Mouse (Mus musculus): ENCODE measurements around the gene Grap. TPM values are rescaled to one million over a fixed set of nuclear protein-coding genes. Genes with fewer than 3 reads are reported as not detected.

Grap gene
- polyA plus RNA-seq, 2 experiments: 1.6 to 2.1 TPM

- WGBS (ENCODE audit: insufficient replicate concordance): 65% methylated on average over 2 of the region's 2 CpGs
- DNase-seq (ENCODE audit: low read depth in 3 of 3, low spot score in 3 of 3): no peak
- Histone ChIP-seq H3K9me3 (ENCODE audit: control insufficient read depth, low read length) (no peaks in the 10 kb centered on the region), H3K27me3 (ENCODE audit: control insufficient read depth, insufficient read depth, low read length) (no peaks in the 10 kb centered on the region), H3K4me2 (ENCODE audit: low read depth) (no peak overlapping the region), H3K4me3 (ENCODE audit: insufficient read depth in 1 of 2, low read depth in 2 of 2, low read length in 2 of 2) (no peak overlapping the region), H3K4me1 (replicated peaks; ENCODE audit: control insufficient read depth in 2 of 2, insufficient read depth in 2 of 2, low read length in 1 of 2) (no peaks in the 10 kb centered on the region), H3K9ac (replicated peaks) (no peak overlapping the region), H3K36me3 (replicated peaks; ENCODE audit: control insufficient read depth, insufficient read depth, low read depth) (no peaks in the 10 kb centered on the region), H3K27ac (no peak overlapping the region)
- no peak for ATAC-seq (ENCODE audit: insufficient read depth)
- no peak for TF ChIP-seq EP300 (IDR thresholded peaks at IDR 0.05; ENCODE audit: low read depth)
- TF ChIP-seq CTCF (IDR thresholded peaks at IDR 0.05; ENCODE audit: low read depth): no peak
Measured at GRCm38 (mm10) chr11:61657432-61657831, 4.4 kb downstream of the Grap start.

- Histone ChIP-seq H3K27ac (no peak overlapping the region), H3K4me3 (ENCODE audit: insufficient read depth in 1 of 2, low read depth in 2 of 2, low read length in 2 of 2) (no peak overlapping the region), H3K36me3 (replicated peaks; ENCODE audit: control insufficient read depth, insufficient read depth, low read depth) (no peaks in the 10 kb centered on the region), H3K4me1 (replicated peaks; ENCODE audit: control insufficient read depth in 2 of 2, insufficient read depth in 2 of 2, low read length in 1 of 2) (no peaks in the 10 kb centered on the region), H3K9me3 (ENCODE audit: control insufficient read depth, low read length) (no peaks in the 10 kb centered on the region), H3K4me2 (ENCODE audit: low read depth) (no peak overlapping the region), H3K27me3 (ENCODE audit: control insufficient read depth, insufficient read depth, low read length) (no peaks in the 10 kb centered on the region), H3K9ac (replicated peaks) (no peak overlapping the region)
- ATAC-seq (ENCODE audit: insufficient read depth) (no peak), DNase-seq (ENCODE audit: low read depth in 3 of 3, low spot score in 3 of 3) (no peak)
- TF ChIP-seq CTCF (IDR thresholded peaks at IDR 0.05; ENCODE audit: low read depth): no peak
- no peak for TF ChIP-seq EP300 (IDR thresholded peaks at IDR 0.05; ENCODE audit: low read depth)
- 78% methylated on average over 3 of the region's 3 CpGs for WGBS (ENCODE audit: insufficient replicate concordance)
Measured at GRCm38 (mm10) chr11:61658360-61658922, 5.4 kb downstream of the Grap start.

DNA sequence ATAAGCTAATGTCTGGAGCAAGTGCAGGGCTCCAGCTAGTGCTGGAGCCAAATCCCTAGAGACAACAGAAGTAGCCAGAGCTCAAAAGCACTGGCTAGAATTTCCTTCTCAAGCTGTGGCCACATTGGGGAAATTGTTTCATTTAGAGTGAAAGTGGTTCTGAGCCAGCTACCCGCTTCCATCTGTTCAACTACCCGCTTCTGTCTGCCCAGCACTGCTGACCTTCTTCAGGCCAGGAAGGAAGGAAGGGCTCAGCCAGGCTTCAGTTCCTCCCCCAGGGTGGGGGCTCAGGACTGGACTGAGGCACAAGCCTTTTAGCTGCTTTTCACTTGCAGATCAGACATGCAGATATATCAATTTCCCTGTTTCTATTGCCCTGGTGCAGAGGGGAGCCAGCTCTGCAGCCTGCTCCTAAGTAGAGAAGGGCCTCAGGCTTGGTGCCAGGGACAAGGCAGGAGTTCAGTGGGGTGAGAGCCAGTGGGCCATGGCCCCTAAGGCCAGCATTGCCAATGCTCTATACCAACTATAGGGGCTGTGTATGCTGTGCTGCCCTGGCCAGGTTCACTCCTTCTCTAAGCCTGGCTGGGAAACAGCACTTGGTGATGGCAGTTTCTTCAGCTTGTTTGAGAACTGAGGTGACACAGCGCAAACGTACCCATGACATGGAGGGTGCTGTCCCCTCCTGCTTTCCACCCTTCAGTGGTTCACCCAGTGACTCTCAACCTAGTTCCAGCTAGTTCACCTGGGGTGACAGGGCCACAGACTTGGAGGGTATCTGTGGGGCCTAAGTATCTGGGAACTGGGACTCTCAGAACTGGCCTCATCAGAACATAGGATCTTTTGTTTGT, 6.2 kb downstream of the Grap start:
- TF ChIP-seq CTCF (IDR thresholded peaks at IDR 0.05; ENCODE audit: low read depth): no peak
- TF ChIP-seq EP300 (IDR thresholded peaks at IDR 0.05; ENCODE audit: low read depth): no peak
- Histone ChIP-seq H3K4me2 (ENCODE audit: low read depth) (no peak overlapping the region), H3K27me3 (ENCODE audit: control insufficient read depth, insufficient read depth, low read length) (no peaks in the 10 kb centered on the region), H3K4me3 (ENCODE audit: insufficient read depth in 1 of 2, low read depth in 2 of 2, low read length in 2 of 2) (no peak overlapping the region), H3K36me3 (replicated peaks; ENCODE audit: control insufficient read depth, insufficient read depth, low read depth) (no peaks in the 10 kb centered on the region), H3K9me3 (ENCODE audit: control insufficient read depth, low read length) (no peaks in the 10 kb centered on the region), H3K9ac (replicated peaks) (no peak overlapping the region), H3K27ac (no peak overlapping the region), H3K4me1 (replicated peaks; ENCODE audit: control insufficient read depth in 2 of 2, insufficient read depth in 2 of 2, low read length in 1 of 2) (no peaks in the 10 kb centered on the region)
- ATAC-seq (ENCODE audit: insufficient read depth) (no peak), DNase-seq (ENCODE audit: low read depth in 3 of 3, low spot score in 3 of 3) (no peak)
- 49% methylated on average over 4 of the region's 4 CpGs for WGBS (ENCODE audit: insufficient replicate concordance)

DNA sequence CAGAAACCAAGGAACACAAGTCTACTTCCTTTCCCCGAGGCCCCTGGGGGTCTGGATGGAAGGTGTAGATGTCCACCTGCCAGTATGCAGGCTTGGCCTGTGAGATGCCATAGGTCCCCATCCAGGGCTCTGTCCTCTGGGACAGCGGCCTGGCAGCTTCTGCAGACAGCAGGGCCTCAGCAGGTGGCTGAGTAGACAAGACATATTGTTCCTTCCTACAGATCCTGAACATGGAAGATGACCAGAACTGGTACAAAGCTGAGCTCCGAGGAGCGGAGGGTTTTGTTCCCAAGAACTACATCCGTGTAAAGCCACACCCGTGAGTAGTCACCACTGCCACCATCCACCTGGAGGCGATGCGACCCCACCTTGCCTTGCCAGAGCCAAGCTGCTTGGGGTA, 6.9 kb downstream of the Grap start:
- no peak for ATAC-seq (ENCODE audit: insufficient read depth)
- no peak for TF ChIP-seq CTCF (IDR thresholded peaks at IDR 0.05; ENCODE audit: low read depth)
- TF ChIP-seq EP300 (IDR thresholded peaks at IDR 0.05; ENCODE audit: low read depth): no peak
- no peak overlapping the region for H3K4me3 ChIP-seq (ENCODE audit: insufficient read depth in 1 of 2, low read depth in 2 of 2, low read length in 2 of 2)
- no peaks in the 10 kb centered on the region for H3K36me3 ChIP-seq (replicated peaks; ENCODE audit: control insufficient read depth, insufficient read depth, low read depth)
- H3K4me1 ChIP-seq (replicated peaks; ENCODE audit: control insufficient read depth in 2 of 2, insufficient read depth in 2 of 2, low read length in 1 of 2): no peaks in the 10 kb centered on the region
- H3K9me3 ChIP-seq (ENCODE audit: control insufficient read depth, low read length): no peaks in the 10 kb centered on the region
- no peak overlapping the region for H3K4me2 ChIP-seq (ENCODE audit: low read depth)
- H3K27me3 ChIP-seq (ENCODE audit: control insufficient read depth, insufficient read depth, low read length): no peaks in the 10 kb centered on the region
- H3K9ac ChIP-seq (replicated peaks): no peak overlapping the region
- 74% methylated on average over 8 of the region's 8 CpGs for WGBS (ENCODE audit: insufficient replicate concordance)
- DNase-seq (ENCODE audit: low read depth in 3 of 3, low spot score in 3 of 3): no peak
- H3K27ac ChIP-seq: no peak overlapping the region

DNA sequence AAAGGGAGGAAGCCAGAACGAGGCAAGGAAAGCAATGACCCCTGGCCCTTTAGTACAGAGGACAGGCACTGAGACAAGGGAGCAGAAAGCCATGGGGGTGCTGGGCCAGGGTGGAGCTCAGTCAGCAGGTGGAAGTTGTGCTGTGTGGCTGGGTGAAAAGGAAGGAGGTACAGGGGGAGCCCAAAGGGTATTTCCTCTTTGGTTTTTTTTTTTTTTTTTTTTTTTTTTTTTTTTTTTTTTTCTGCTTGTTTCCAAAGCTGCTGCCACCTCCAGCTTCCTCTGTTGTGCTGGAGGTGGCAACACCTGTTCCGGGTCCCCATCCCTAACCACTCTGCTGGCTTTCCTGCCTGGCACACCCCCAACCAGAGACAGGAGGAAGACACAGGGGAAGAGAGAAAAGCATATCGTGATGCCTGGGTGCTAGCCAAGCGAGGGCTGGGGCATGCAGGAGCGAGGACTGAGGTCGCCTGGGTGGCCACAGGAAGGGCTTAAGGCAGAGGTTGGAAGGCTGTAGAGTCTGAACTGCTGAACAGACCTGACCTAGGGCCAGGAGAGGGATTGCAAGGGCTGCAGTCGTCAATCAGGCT, 7.8 kb downstream of the Grap start:
- no peak for DNase-seq (ENCODE audit: low read depth in 3 of 3, low spot score in 3 of 3)
- no peak for TF ChIP-seq CTCF (IDR thresholded peaks at IDR 0.05; ENCODE audit: low read depth)
- no peak for TF ChIP-seq EP300 (IDR thresholded peaks at IDR 0.05; ENCODE audit: low read depth)
- no peak overlapping the region for H3K9ac ChIP-seq (replicated peaks)
- H3K27me3 ChIP-seq (ENCODE audit: control insufficient read depth, insufficient read depth, low read length): no peaks in the 10 kb centered on the region
- no peaks in the 10 kb centered on the region for H3K9me3 ChIP-seq (ENCODE audit: control insufficient read depth, low read length)
- no peak overlapping the region for H3K27ac ChIP-seq
- ATAC-seq (ENCODE audit: insufficient read depth): no peak
- WGBS (ENCODE audit: insufficient replicate concordance): 43% methylated on average over 7 of the region's 7 CpGs
- H3K4me1 ChIP-seq (replicated peaks; ENCODE audit: control insufficient read depth in 2 of 2, insufficient read depth in 2 of 2, low read length in 1 of 2): no peaks in the 10 kb centered on the region
- H3K36me3 ChIP-seq (replicated peaks; ENCODE audit: control insufficient read depth, insufficient read depth, low read depth): no peaks in the 10 kb centered on the region
- H3K4me2 ChIP-seq (ENCODE audit: low read depth): no peak overlapping the region
- no peak overlapping the region for H3K4me3 ChIP-seq (ENCODE audit: insufficient read depth in 1 of 2, low read depth in 2 of 2, low read length in 2 of 2)
